Mouse (Mus musculus) left cerebral cortex, postnatal 36 days (tissue): ENCODE measurements at regions not wholly inside any gene's neighbourhood (a gene's known extent, or its start where the extent isn't known, plus 50 kb on each side); places are given as distances from the start of the nearest gene placed in this dataset.
"Not testable (repeated sequence)": the region's sequence is repeated elsewhere in the genome, so short reads cannot be mapped to it uniquely, and the experiment has no call there.

ENCODE experiments used
- DNase-seq, 2 experiments: peaks; one replicate each; pipeline ENCODE4 v3.0.0; 2021 to 2022; ENCODE audit warnings: low spot score in 2 of 2, mixed read lengths in 1 of 2
- intact Hi-C: fragments of 180-260 bp; cut with DNase I; formaldehyde crosslinking; loops from one replicate; pipeline ENCODE4 v1.15.1; 2025

DNA sequence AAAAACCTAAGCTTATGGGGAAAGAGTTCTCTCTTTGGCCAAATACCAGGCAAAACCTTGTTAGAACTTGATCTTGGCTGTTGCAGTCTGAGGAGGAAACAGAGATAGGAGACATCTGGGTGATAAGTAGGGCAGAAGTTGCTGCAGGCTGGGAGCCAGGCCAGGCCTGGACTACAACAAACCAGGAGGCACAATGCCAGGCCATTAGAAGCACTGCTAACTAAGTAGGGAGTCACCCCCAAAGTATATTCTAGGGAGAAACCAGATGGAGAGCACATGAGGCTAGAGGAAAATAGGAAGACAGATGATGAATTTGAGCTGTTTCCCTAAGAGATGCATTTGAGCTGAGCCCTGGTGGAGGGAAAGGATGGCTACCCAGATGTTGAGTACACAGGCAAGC, 444.6 kb upstream of the Zfp507 start:
- intact Hi-C loops: no loop called here
- no peak for DNase-seq

DNA sequence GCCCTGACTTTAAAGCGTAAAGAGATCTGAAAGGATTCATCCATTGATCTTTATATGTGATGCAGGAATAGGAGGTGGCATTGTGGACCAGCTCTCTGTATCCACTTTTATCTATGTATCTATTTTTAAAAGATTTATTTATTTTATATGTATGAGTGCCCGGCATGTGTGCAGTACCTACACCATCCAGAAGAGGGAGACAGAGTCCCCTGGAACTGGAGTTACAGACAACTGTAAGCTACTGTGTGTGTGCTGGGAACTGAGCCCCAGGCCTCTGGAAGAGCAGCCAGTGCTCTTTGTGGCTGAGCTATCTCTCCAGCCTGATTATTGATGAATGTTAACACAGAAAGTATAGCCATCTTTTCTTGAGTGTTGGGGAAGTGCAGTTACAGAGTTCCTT, 433.9 kb upstream of the Zfp507 start:
- intact Hi-C loops: no loop called here
- DNase-seq: no peak

DNA sequence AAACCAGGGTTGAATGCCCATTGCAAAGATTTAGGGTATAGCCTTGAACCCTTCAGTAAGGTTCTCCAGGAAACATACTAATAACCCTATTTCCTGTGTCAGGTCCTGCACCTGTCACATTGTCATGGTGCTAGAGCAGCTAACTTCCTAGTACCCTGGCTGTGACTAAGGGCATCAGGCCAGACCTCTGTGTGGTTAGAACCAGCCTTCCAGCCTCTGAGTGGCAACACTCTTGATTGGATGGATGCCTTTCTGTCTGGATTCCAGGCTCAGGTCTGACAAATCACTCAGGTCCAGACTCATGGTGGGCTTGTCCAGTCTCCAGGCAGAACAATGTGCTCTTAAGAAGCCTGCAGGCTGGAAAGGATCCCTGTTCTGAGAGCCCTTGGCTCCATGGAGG, 426.2 kb upstream of the Zfp507 start:
- no peak for DNase-seq
- intact Hi-C loops: no loop called here

DNA sequence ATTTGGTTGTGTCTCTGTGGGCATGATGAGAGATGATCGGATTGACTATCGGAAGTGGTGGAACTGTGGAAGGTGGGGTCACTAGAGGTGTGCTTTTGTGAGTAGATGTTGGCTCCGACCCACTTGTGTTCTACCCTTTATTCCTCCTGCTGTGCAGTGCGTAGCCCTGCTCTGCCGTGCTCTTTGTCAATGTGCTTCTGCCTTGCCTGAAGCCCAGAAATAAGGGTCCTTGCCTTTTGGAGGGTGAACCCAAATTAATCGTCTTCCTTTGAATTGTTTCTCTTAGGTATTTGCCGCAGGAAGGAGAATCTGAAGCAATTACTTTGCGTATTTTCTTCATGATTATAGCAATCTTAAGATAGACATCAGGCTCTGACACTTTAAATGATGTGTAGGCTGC, 421.6 kb upstream of the Zfp507 start:
- DNase-seq: no peak
- intact Hi-C loops: no loop called here

DNA sequence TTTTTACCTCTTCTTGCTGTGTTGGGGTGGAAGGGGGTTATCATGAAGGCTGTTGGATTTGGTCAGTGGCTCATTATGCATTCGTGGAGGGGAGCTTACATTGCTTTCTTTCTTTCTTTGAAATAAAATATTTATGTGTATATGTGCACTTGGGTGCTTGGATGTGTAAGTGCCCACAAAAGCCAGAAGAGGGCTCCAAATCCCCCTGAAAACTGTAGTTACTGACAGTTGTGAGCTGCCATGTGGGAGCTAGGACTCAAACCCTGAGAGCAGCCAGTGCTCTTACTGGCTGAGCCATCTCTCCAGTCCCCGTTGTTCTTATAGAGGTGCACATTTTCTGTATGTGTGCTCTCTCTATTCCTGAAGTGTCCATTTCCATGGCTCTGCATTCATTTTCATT, 415.6 kb upstream of the Zfp507 start:
- DNase-seq: no peak
- intact Hi-C loops: no loop called here

DNA sequence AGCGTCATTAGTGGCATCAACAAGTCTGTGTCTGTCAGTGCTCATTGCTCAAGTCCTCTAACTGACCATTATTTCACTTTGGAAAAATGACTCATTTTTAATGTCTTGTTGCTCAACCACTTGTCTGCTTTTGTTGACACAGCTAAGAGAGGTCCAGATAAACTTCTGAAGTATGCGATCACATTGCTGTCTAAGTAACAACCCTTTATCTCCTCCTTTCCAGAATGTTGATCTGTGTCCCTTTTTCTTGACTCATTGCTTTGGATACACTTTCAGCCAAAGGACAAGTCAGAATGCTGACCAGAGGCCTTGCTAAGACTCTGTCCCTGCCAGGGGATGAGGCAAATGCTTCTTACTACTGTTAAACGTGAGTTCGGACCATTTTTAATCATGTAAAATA, 407.2 kb upstream of the Zfp507 start:
- intact Hi-C loops: no loop called here
- DNase-seq: no peak

DNA sequence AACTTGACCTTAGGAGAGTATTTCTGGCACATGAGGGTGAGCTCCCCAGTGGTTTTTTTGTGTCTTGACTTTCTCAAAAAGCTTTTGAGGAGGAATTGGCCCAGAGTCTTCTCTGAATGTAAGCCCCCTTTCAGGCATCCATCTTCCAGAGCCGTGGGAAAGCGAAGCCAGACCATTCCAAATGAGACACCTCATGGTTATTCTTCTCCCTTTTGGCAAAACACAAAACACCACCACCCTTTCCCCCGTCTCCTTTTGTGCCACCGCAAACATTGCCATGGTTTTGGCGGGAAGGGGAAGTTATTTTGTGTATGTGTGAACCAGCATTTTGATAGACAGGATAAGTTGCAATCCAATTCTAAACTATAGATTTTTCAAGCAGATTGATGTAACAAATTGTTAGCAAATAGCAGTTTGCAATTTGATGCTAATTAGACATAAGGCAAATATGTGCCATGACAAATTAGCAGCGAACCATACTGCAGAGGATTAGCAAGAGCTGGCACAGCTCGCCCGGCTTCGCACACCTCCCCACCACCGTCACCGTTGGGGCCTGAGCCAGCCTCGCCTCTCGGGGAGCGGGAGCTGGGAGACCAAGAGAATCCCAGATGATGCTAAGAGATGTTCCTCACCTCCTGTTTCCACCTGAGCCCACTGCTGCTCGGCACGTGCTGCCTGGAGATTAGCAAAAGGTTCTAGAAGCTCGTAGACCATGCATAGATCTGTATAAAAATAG, 404.9 kb upstream of the Zfp507 start:
- intact Hi-C loops: no loop called here
- DNase-seq: peak; percentile 27 to 58

DNA sequence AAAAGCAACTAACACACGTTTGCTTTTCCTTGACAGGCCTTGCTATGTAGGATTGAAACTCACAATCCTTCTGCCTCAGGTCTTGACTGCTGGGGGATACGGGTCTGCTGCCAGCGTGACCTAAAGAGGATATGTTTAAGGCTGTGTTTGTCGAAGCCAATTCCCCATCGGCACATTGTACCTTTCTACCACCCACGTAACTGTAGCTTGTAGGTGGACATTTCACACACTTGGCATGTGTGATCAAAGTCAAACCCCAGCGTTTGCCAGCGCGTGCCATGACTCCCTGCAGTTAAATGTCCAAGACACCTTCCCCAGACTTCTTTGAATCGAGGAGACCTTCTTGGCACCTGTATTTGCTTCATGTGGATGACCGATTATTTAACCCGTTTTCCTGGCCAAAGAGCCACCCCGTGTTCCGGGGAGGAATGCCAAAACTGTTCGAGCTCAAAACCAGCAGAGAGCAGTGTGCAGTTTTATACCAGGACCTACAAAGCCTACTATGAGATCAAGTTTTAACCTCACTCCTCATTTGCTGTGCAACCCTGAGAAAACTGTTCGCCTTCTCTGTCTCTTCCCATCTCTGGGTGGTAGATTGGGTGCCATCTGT, 395.4 kb upstream of the Zfp507 start:
- no peak for DNase-seq
- intact Hi-C loops: no loop called here

DNA sequence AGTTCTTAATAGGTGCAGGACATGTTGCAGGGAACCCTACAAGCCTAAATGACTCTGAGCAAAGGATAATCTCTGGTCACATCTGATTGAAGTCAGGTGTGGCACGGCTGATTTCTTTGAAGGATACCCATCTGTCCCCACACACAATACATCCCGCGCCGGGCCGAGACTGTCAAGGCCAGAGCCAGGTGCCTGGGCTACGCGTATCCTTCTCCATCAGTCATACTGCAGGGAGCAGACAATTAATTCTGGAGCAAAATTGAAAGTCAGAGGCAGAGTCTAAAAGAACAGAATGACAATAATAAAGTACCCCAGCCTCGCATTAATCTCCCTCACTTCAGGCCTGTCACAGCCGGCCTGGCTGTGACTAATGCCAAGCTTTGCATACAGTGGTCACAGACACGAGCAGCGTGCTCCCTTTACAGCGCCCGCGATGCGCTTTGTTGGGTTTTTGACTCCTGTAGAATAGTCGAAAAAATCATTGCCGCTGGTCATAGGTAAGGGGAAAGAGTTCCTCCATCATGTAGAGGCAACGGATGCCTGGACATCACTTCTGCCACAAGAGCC, 393.4 kb upstream of the Zfp507 start:
- DNase-seq: no peak
- intact Hi-C loops: no loop called here

DNA sequence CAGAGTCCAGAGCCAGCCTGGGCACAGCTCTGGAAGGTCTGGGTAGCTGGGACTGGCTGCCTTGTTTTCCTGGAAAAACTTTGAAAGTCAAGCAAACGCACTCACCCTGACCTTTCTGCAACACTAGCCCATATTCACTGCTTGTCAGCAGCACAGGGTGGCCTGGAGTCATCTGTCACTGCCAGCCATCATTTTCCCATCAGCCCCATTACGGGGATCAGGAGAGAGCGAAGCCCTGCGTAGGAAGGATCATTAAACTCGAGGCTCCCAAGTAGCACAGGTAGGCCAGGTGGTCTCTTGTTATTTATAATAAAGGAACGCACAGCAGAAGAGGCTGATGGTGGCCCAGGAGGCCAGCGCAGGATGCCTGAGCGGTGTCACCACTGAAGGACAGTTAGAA, 389.8 kb upstream of the Zfp507 start:
- intact Hi-C loops: no loop called here
- no peak for DNase-seq

DNA sequence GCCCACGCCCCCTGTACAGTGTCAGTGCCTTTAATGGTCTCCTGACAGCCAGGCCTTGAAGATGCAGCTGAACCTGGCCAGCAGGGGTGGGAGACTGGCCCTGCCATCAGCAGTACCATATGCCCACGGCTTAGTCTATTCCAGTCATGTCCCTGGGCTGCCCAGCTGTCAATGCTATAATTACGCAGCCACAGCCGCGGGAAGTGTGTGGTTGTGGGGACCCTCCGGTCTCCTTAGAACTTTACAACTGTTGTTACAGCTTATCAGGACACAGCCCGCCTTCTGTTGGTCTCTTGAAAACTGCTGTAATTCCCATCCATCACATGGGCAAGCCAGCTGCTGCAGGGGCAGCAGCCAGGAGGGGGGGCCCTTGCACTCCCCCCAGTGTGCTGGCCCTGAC, 375.1 kb upstream of the Zfp507 start:
- intact Hi-C loops: loop anchor here (10.0 kb wide), 1 partner anchor 517 kb away; the partner anchor contains the start of gene Tshz3
- peak; percentile 17 to 26 for DNase-seq

DNA sequence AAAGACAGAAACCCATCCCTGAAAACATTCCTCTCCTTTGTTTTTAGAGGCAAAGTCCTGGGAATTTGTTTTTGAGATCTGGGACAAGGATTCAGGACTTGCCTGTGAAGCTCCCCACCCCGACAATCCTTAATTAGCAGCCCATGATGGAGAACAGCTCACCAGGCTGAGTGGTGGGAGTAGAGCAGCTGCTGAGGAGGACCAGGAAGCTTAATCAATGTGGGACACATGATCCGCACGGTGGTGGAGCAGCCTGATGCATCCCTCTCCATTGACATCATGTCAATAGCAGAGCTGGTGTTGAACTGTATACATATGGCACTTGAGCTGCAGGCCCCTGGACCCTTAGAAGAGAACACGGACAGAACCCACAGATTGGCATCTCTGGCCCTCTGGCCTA, 372.5 kb upstream of the Zfp507 start:
- intact Hi-C loops: loop anchor here (10.0 kb wide), 1 partner anchor 520 kb away; the partner anchor contains the start of gene Tshz3
- peak; percentile 17 to 23 for DNase-seq

DNA sequence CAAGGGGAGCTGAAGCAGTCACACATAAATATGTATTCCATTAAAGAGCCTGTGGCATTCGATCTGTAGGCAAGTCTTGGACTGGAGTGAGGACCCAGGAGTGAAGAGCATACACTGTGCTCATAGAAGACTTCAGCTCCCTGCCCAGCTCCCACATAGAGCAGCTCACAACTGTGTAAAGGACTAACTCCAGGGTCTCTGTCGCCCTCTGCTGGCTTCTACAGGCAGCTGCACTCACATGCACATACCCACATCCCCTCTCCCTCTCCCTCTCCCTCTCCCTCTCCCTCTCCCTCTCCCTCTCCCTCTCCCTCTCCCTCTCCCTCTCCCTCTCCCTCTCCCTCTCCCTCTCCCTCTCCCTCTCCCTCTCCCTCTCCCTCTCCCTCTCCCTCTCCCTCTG, 369.7 kb upstream of the Zfp507 start:
- intact Hi-C loops: loop anchor here (10.0 kb wide), 1 partner anchor 522 kb away; the partner anchor contains the start of gene Tshz3
- not testable (repeated sequence) for DNase-seq

DNA sequence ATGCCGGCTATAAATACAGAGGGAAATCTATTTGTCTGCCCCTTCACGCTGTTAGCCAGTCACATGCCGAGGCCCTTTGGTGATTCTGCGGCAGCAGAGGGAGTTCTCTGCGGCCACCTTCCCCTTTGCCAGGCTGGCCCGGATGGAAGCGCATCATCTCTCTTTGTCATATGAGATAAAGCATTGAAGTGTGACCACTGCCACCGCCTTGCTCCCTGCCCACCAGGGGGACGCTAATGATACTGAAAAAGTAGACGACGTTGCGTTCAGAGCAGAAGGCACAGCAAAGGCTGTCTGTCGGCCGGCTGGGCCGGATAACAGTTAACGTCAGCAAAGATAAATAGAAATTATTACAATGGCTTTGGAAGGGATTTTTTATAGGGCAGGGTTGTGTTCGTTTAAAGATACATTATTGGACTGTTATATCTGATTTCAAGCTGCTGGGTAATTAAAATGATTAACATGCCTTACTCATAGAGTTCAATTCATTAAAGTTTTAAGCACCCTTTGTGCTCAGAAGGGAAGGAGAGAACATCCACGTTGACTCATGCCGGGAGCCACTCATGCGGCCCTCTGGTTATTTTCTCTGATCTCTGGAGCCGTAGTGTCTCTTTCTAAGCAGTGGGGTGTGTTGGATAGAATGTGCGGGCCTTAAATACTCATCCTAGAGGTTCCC, 354.6 kb upstream of the Zfp507 start:
- intact Hi-C loops: no loop called here

DNA sequence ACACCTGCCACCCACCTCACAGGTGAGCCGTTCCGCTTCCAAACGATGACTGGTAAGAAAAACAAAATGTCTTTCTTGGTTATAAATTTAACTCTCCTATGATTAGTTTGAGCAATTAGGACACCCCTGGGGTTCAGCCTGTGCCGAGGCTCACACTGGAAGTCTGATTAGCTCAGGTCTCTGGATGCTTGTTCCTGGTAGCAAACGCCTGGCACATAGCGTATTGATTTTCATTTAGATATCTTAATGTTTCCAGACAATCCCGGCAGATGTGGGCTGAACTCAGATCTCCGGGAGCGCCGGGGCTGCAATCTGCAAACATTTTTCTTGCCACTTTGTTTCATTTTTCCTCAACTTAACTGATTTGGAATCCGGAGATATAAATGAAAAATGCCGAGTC, 353.8 kb upstream of the Zfp507 start:
- intact Hi-C loops: no loop called here
- no peak for DNase-seq

More for the DNA sequence above, 354.6 kb upstream of the Zfp507 start:
- no peak for DNase-seq

DNA sequence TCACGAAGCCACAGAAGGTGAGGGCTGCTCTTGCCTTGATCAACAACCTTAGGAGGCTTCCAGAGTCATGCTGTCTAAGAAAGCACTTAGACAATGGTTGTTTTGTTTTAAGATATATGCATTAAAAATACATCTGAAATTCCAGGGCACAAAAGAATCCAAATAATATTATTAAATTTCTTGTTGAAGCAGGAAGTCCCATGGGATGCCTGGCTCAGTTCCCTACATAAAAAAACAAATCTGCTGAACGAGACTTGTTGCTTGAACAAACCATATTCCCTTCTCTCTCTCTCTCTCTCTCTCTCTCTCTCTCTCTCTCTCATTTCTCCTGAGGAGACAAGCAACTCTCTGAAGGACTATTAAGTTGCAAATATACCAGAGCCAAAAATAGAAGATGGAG, 352.8 kb upstream of the Zfp507 start:
- DNase-seq: no peak
- intact Hi-C loops: no loop called here

DNA sequence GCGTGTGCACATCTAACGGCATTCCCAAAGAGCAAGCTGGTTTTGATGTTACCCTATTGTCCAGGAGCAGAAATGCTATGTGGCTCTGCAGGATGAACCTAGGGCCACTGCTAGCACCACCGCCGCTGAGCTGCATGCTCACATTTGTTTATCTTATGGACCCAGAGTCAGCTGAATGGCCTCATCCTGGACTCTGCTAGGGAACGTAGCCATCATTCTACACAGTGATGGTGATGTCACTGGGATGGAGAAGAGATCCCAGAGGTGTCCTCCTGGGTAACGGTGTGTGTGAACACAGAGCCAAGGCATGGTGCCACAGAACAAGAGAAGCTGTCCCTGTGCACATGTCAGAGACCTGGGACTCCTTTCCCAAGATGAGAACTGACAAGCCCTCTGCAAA, 352.4 kb upstream of the Zfp507 start:
- DNase-seq: no peak
- intact Hi-C loops: no loop called here

DNA sequence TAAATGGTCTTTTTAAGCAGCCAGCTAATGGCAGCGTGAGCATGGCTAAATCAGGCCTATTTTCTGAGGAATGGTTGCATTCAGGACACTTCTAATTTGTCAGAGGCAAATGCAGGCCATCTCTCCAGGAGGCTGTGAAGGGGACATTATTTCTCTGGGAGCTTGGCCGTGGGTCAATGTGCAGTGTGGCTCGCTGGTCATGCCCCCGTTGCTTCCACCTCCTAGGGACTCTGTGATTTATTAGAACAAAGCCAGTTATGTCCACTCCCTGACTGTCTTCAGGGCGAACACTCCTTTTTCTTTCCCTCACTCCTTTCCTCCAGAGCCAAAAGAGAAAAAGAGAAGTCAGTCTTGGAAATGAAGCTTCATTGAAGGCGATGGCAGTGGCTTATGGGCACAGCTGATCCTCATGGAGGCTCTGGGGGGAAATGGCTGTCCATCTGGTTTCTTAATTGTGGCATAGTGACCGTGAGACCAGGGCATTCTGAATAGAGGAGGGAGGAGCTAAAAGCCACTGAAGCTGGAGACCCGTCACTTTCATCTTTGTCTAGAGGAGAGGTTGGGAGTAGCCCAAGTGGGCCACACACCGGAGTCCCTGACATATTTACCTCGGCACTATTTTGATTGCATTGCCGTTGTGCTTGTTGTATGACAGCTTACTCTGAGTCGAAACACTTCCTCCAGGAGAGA, 348.2 kb upstream of the Zfp507 start:
- intact Hi-C loops: no loop called here
- DNase-seq: no peak

DNA sequence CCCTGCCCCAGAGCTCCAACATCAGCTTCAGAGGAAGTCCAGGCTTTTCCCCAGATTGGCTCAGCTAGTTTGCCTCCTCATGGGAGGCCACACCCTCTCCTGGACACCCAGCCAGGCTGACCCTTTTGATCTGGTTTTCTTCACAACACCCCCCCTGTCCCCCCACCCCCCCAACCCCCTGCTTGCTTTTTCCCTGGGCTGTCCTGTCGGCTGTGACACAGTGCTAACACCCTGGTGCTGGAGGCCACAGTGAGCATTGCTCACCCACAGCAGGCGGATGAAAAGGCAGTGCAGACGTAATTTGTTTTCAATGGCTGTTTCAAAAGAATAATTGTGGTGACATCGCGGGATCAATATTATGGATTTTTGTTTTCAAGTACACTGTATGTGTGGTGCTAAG, 333.8 kb upstream of the Zfp507 start:
- intact Hi-C loops: no loop called here
- DNase-seq: no peak

DNA sequence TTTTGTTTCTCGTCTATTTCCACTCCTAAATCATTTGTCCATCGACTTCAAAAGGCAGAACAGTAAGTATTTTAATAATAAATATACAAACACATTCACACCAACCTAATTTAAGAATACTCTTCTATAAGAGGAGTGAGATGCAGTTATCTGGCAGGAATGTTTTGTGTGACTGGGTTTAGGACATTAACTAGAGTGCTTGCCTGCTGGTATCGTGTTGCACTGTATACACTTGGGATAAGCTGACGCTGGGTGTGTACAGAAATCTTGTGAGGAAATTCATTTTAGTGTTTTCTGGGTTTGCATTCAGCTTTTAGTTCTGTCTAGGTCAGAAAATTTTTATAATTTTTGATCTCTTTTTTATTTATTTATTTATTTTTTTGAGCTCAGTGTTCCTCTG, 331.8 kb upstream of the Zfp507 start:
- intact Hi-C loops: no loop called here
- no peak for DNase-seq
